Mouse (Mus musculus): ENCODE measurements around the gene Mrpl45. TPM values are rescaled to one million over a fixed set of nuclear protein-coding genes. Genes with fewer than 3 reads are reported as not detected.
A peak's percentile ranks its signal among the peaks of the same experiment; 100 is the strongest.
"Not testable (repeated sequence)": the region's sequence is repeated elsewhere in the genome, so short reads cannot be mapped to it uniquely, and the experiment has no call there.

Mrpl45 gene
- polyA plus RNA-seq, 1 experiment from 2014 or later = 45.0 TPM

- Histone ChIP-seq H3K9ac (no peak overlapping the region), H3K4me1 (peaks cover 13% of the 10 kb centered on the region), H3K4me2 (replicated peaks) (peak overlapping the region; percentile 18; the same call in 1 of the 2 replicates), H3K27ac (peak overlapping the region; percentile 61), H3K4me3 (peak overlapping the region; percentile 46), H3K9me3 (no peaks in the 10 kb centered on the region), H3K27me3 (no peaks in the 10 kb centered on the region), H3K36me3 (no peaks in the 10 kb centered on the region)
- ATAC-seq (ENCODE audit: insufficient number of reproducible peaks, insufficient read depth, low FRiP score, low TSS enrichment) = no peak
- WGBS = 45% methylated on average over 8 of the region's 8 CpGs
These were observed 589 bp upstream of the Mrpl45 start for GRCm38 (mm10) chr11:97314751-97315503.

DNA sequence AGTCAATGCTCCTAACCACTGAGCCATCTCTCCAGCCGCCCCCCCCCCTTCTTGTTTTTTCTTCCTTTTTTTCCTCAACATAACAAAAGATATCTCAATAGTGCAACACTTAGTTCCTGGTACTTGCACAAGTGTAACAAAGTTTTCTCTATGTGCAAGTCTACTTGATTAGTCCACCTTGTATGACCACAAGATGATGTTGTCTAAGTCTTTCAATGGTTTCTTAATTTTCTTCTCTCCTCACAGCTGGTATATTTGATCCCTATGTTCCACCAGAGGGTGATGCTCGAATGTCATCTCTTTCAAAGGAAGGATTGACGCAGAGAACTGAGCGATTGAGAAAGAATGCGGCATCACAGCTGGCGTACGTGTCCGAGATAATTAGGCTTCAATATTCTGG is 5.7 kb downstream of the Mrpl45 start:
- Histone ChIP-seq H3K9me3 (no peaks in the 10 kb centered on the region), H3K9ac (no peak overlapping the region), H3K27ac (no peak overlapping the region), H3K4me3 (no peak overlapping the region), H3K27me3 (no peaks in the 10 kb centered on the region), H3K4me1 (no peaks in the 10 kb centered on the region), H3K4me2 (replicated peaks) (no peak overlapping the region), H3K36me3 (peaks cover 32% of the 10 kb centered on the region)
- ATAC-seq (ENCODE audit: insufficient number of reproducible peaks, insufficient read depth, low FRiP score, low TSS enrichment) = no peak
- WGBS = 94% methylated on average over 8 of the region's 8 CpGs

GRCm38 (mm10) chr11:97321894-97322600 is 6.5 kb downstream of the Mrpl45 start:
- H3K4me2 ChIP-seq (replicated peaks); ATAC-seq (ENCODE audit: insufficient number of reproducible peaks, insufficient read depth, low FRiP score, low TSS enrichment): not testable (repeated sequence)

DNA sequence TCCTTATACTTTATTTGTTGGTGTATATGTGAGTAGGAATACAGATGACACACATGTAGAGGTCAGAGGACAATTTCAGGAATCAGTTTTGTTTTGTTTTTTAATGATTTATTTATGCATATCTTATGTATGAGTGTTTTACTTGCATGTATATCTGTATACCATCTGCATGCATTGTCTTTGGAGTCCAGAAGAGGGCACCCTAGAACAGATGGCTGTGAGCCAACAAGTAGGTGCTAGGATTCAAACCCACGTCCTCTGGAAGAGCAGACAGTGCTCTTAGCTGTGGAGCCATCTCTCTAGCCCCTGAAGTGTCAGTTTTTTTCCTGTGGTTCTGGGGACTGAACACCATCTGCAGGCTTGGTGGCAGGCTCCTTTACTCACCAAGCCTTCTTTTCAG is 9.7 kb downstream of the Mrpl45 start:
- H3K27me3 ChIP-seq = no peaks in the 10 kb centered on the region
- 88% methylated on average over 1 of the region's 1 CpGs for WGBS
- ATAC-seq (ENCODE audit: insufficient number of reproducible peaks, insufficient read depth, low FRiP score, low TSS enrichment) = no peak

More at GRCm38 (mm10) chr11:97321894-97322600, 6.5 kb downstream of the Mrpl45 start:
- not testable (repeated sequence) for H3K9ac ChIP-seq, H3K27ac ChIP-seq, H3K4me3 ChIP-seq, H3K9me3 ChIP-seq, H3K4me1 ChIP-seq, H3K27me3 ChIP-seq
- 89% methylated on average over 8 of the region's 8 CpGs for WGBS
- H3K36me3 ChIP-seq = peaks cover 40% of the 10 kb centered on the region

DNA sequence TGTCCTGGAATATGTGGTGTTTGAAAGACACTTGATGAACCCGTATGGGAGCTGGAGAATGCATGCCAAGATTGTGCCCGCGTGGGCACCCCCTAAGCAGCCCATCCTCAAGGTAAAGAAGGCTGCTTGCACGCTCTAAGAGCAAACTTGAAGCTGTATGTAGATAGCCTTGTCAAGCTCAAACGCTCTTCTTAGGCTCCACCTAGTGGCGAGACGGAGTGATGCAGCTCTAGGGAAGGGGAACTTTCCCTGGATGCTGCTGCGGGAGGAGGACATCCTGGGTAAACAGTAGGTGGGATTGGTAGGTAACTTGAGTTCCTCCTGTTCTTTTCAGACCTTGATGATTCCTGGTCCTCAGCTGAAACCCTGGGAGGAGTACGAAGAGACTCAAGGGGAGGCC is 12.6 kb downstream of the Mrpl45 start:
- H3K9me3 ChIP-seq = no peaks in the 10 kb centered on the region
- H3K27me3 ChIP-seq = no peaks in the 10 kb centered on the region
- no peaks in the 10 kb centered on the region for H3K4me1 ChIP-seq
- H3K27ac ChIP-seq = no peak overlapping the region
- peaks cover 64% of the 10 kb centered on the region for H3K36me3 ChIP-seq
- no peak overlapping the region for H3K4me2 ChIP-seq (replicated peaks)
- no peak overlapping the region for H3K9ac ChIP-seq
- 23% methylated on average over 9 of the region's 9 CpGs for WGBS
- ATAC-seq (ENCODE audit: insufficient number of reproducible peaks, insufficient read depth, low FRiP score, low TSS enrichment) = no peak
- no peak overlapping the region for H3K4me3 ChIP-seq

More for the DNA sequence above, 9.7 kb downstream of the Mrpl45 start:
- H3K27ac ChIP-seq = no peak overlapping the region
- H3K4me2 ChIP-seq (replicated peaks) = no peak overlapping the region
- no peak overlapping the region for H3K4me3 ChIP-seq
- H3K36me3 ChIP-seq = peaks cover 67% of the 10 kb centered on the region
- H3K4me1 ChIP-seq = no peaks in the 10 kb centered on the region
- H3K9me3 ChIP-seq = no peaks in the 10 kb centered on the region
- no peak overlapping the region for H3K9ac ChIP-seq

- no peak for ATAC-seq (ENCODE audit: insufficient number of reproducible peaks, insufficient read depth, low FRiP score, low TSS enrichment)
- peaks cover 3% of the 10 kb centered on the region; the same call in 1 of the 2 replicates for H3K4me1 ChIP-seq
- H3K4me2 ChIP-seq (replicated peaks) = no peak overlapping the region
- no peak overlapping the region for H3K4me3 ChIP-seq
- WGBS = 96% methylated on average over 1 of the region's 1 CpGs
- H3K9me3 ChIP-seq = no peaks in the 10 kb centered on the region
- no peaks in the 10 kb centered on the region for H3K27me3 ChIP-seq
- H3K27ac ChIP-seq = no peak overlapping the region
- H3K36me3 ChIP-seq = peaks cover 49% of the 10 kb centered on the region
- H3K9ac ChIP-seq = no peak overlapping the region
These were observed 14.8 kb downstream of the Mrpl45 start for GRCm38 (mm10) chr11:97330315-97330714.

- Histone ChIP-seq H3K27ac (no peak overlapping the region), H3K9me3 (no peaks in the 10 kb centered on the region), H3K27me3 (no peaks in the 10 kb centered on the region), H3K4me2 (replicated peaks) (no peak overlapping the region), H3K4me3 (no peak overlapping the region), H3K9ac (no peak overlapping the region), H3K36me3 (peaks cover 37% of the 10 kb centered on the region), H3K4me1 (peaks cover 6% of the 10 kb centered on the region; the same call in 1 of the 2 replicates)
- no peak for ATAC-seq (ENCODE audit: insufficient number of reproducible peaks, insufficient read depth, low FRiP score, low TSS enrichment)
- WGBS = 81% methylated on average over 12 of the region's 12 CpGs
These were observed 16.0 kb downstream of the Mrpl45 start for GRCm38 (mm10) chr11:97331231-97332190.

- 37% methylated on average over 9 of the region's 9 CpGs for WGBS
These were observed 17.5 kb downstream of the Mrpl45 start for GRCm38 (mm10) chr11:97333044-97333443.

DNA sequence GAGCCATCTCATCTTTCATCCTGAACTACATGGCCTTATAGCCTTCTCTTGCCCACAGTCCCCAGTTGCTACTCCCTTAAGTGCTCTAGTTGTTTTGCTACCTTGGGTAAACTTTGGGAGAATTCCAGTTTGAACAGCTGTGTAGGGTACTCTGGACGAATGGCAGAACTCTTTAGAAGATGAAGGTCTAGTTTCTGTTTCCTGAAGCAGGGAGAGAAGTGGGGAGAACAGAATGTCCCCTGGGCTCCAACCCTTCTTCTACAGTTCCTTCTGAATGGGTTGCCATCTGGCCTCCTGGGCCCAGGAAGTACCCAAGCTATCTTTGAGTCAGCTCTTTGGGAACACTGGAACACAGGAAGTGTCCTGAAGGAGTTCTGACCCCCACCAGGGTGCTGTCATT is 18.4 kb downstream of the Mrpl45 start:
- peaks cover 15% of the 10 kb centered on the region for H3K36me3 ChIP-seq
- 41% methylated on average over 1 of the region's 1 CpGs for WGBS
- H3K27ac ChIP-seq = no peak overlapping the region
- no peak for ATAC-seq (ENCODE audit: insufficient number of reproducible peaks, insufficient read depth, low FRiP score, low TSS enrichment)
- H3K4me2 ChIP-seq (replicated peaks) = no peak overlapping the region
- H3K4me1 ChIP-seq = peaks cover 16% of the 10 kb centered on the region
- no peak overlapping the region for H3K9ac ChIP-seq
- H3K4me3 ChIP-seq = no peak overlapping the region
- 0 out of 2 replicates have a peak, but pooled peaks cover 6% of the 10 kb centered on the region for H3K27me3 ChIP-seq
- no peaks in the 10 kb centered on the region for H3K9me3 ChIP-seq

More at GRCm38 (mm10) chr11:97333044-97333443, 17.5 kb downstream of the Mrpl45 start:
- peaks cover 24% of the 10 kb centered on the region for H3K36me3 ChIP-seq
- no peak overlapping the region for H3K4me2 ChIP-seq (replicated peaks)
- H3K4me1 ChIP-seq = peaks cover 8% of the 10 kb centered on the region
- H3K4me3 ChIP-seq = no peak overlapping the region
- H3K9me3 ChIP-seq = no peaks in the 10 kb centered on the region
- no peak overlapping the region for H3K9ac ChIP-seq
- 0 out of 2 replicates have a peak, but pooled peaks cover 6% of the 10 kb centered on the region for H3K27me3 ChIP-seq
- no peak for ATAC-seq (ENCODE audit: insufficient number of reproducible peaks, insufficient read depth, low FRiP score, low TSS enrichment)
- H3K27ac ChIP-seq = no peak overlapping the region

DNA sequence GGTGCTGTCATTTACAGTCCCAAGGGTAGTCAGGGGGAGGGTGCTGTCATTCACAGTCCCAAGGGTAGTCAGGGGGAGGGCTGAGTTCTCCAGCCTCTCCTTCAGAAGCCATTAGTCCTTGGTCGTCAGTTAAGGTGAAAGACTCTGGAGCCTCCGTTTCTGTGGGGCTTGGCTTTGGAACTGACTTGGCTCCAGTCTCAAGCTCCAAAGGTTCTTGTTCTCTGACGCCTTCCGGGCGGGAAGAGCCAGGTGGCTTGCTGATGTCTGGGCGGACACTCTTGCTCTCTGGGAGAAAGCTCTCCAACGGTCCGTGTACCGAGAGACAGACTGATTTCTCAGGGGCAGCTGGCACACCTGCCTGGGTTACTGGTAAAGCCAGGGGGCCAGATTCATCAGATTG is 18.9 kb downstream of the Mrpl45 start:
- no peak overlapping the region for H3K27ac ChIP-seq
- no peaks in the 10 kb centered on the region for H3K9me3 ChIP-seq
- H3K27me3 ChIP-seq = 0 out of 2 replicates have a peak, but pooled peaks cover 6% of the 10 kb centered on the region
- no peak for ATAC-seq (ENCODE audit: insufficient number of reproducible peaks, insufficient read depth, low FRiP score, low TSS enrichment)
- H3K4me1 ChIP-seq = peaks cover 19% of the 10 kb centered on the region
- H3K4me3 ChIP-seq = no peak overlapping the region
- peaks cover 10% of the 10 kb centered on the region for H3K36me3 ChIP-seq
- no peak overlapping the region for H3K4me2 ChIP-seq (replicated peaks)
- H3K9ac ChIP-seq = no peak overlapping the region
- WGBS = 87% methylated on average over 9 of the region's 9 CpGs

GRCm38 (mm10) chr11:97336238-97336637 is 20.7 kb downstream of the Mrpl45 start:
- H3K36me3 ChIP-seq = no peaks in the 10 kb centered on the region
- no peak overlapping the region for H3K27ac ChIP-seq
- no peak for ATAC-seq (ENCODE audit: insufficient number of reproducible peaks, insufficient read depth, low FRiP score, low TSS enrichment)
- H3K9me3 ChIP-seq = no peaks in the 10 kb centered on the region
- 45% methylated on average over 6 of the region's 6 CpGs for WGBS
- 0 out of 2 replicates have a peak, but pooled peaks cover 6% of the 10 kb centered on the region for H3K27me3 ChIP-seq
- peaks cover 19% of the 10 kb centered on the region for H3K4me1 ChIP-seq
- H3K4me2 ChIP-seq (replicated peaks) = no peak overlapping the region
- no peak overlapping the region for H3K9ac ChIP-seq
- H3K4me3 ChIP-seq = no peak overlapping the region
